Mouse (Mus musculus): ENCODE results near the gene Zscan4f.
"Not testable (repeated sequence)": the region's sequence is repeated elsewhere in the genome, so short reads cannot be mapped to it uniquely, and the experiment has no call there.

Gene Zscan4f

GRCm38 (mm10) chr7:11397615-11398014, at the start of gene Zscan4f:
Zscan4f (plus strand) TSS chr7:11397915.
- not testable (repeated sequence) for DNase-seq (ENCODE audit: extremely low spot score, low spot score)

GRCm38 (mm10) chr7:11384641-11385040, 13.1 kb upstream of the Zscan4f start:
- DNase-seq (ENCODE audit: extremely low spot score, low spot score) = not testable (repeated sequence)

Measured in neural tube, embryonic 10.5 days (tissue).